Mouse (Mus musculus): ENCODE results near the gene Tmco1.

The Tmco1 gene

GRCm38 (mm10) chr1:167284258-167284836 lies 23.8 kb upstream of the Tmco1 start:
- DNase-seq = peak; percentile 84

- peak; percentile 75 for DNase-seq
Measured at GRCm38 (mm10) chr1:167284837-167285319, 23.3 kb upstream of the Tmco1 start.

- no peak for DNase-seq
Measured at GRCm38 (mm10) chr1:167285320-167285355, 23.0 kb upstream of the Tmco1 start, which contains the start of gene Uck2. Gene Uck2 (minus strand): TSS chr1:167285320.

GRCm38 (mm10) chr1:167285356-167285755 lies 22.8 kb upstream of the Tmco1 start:
- no peak for DNase-seq

- DNase-seq = no peak
Measured at GRCm38 (mm10) chr1:167287156-167287555, 21.0 kb upstream of the Tmco1 start.

- DNase-seq = no peak
Measured at GRCm38 (mm10) chr1:167288665-167289538, 19.3 kb upstream of the Tmco1 start.

- no peak for DNase-seq
Measured at GRCm38 (mm10) chr1:167289567-167290262, 18.5 kb upstream of the Tmco1 start.

- DNase-seq = no peak
Measured at GRCm38 (mm10) chr1:167290263-167290592, 17.9 kb upstream of the Tmco1 start.

- no peak for DNase-seq
Measured at GRCm38 (mm10) chr1:167291610-167292009, 16.6 kb upstream of the Tmco1 start.

- no peak for DNase-seq
Measured at GRCm38 (mm10) chr1:167292447-167292846, 15.7 kb upstream of the Tmco1 start.

GRCm38 (mm10) chr1:167295679-167296402 lies 12.3 kb upstream of the Tmco1 start:
- no peak for DNase-seq

GRCm38 (mm10) chr1:167300122-167300521 lies 8.1 kb upstream of the Tmco1 start:
- no peak for DNase-seq

- DNase-seq = no peak
Measured at GRCm38 (mm10) chr1:167305501-167306137, 2.6 kb upstream of the Tmco1 start.

GRCm38 (mm10) chr1:167306451-167307240 lies 1.5 kb upstream of the Tmco1 start:
- DNase-seq = peak; percentile 26

- DNase-seq = no peak
Measured at GRCm38 (mm10) chr1:167307674-167308073, 504 bp upstream of the Tmco1 start.

GRCm38 (mm10) chr1:167312367-167312766 lies 4.2 kb downstream of the Tmco1 start:
- no peak for DNase-seq

- DNase-seq = no peak
Measured at GRCm38 (mm10) chr1:167313220-167313619, 5.0 kb downstream of the Tmco1 start.

- no peak for DNase-seq
Measured at GRCm38 (mm10) chr1:167321691-167322090, 13.5 kb downstream of the Tmco1 start.

GRCm38 (mm10) chr1:167328776-167329175 lies 20.6 kb downstream of the Tmco1 start:
- DNase-seq = no peak

GRCm38 (mm10) chr1:167331106-167331505 lies 22.9 kb downstream of the Tmco1 start:
- no peak for DNase-seq

- DNase-seq = no peak
Measured at GRCm38 (mm10) chr1:167336398-167336797, 28.2 kb downstream of the Tmco1 start.

- DNase-seq = peak; percentile 92
Measured at GRCm38 (mm10) chr1:167337463-167338095, 29.4 kb downstream of the Tmco1 start.

Data from right cerebral cortex, postnatal 4 days (tissue).